Mouse (Mus musculus) embryo, embryonic 11 days (tissue): ENCODE measurements around the gene Kcnip2.
"Not testable (repeated sequence)": the region's sequence is repeated elsewhere in the genome, so short reads cannot be mapped to it uniquely, and the experiment has no call there.

Experiments used
- DNase-seq: peaks from one replicate; pipeline ENCODE4 v3.0.0-alpha.2; 2015

Kcnip2 gene

DNA sequence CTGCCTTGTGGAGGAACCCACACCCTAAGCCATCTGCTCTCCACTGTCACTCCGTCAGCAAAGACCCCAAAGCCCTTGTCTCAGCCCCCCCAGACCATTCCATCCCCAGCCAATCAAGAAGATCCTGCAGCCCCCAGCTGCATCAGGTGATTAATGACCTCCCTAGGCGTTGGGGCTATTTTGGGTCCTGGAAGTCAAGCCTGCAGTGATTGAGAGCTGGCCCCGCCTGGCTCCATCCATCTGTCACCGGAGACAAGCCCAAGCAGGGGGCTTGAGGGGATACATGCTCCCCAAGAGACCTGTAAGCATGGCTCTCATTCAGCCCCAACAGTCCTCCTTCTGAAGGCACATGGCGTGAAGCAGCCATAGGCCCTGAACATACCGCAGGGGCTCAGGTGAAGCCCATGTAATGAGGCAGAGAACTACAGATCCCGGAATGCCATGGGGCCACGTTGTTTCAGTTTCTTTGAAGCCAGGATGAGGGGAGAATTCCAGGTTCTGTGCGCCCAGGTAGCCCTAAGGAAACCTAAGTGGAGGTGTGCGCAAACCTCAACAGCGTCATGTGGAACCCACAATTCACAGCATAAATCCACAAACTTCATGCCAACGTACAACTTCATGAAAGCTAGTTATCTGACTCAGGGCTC, 4.7 kb downstream of the Kcnip2 start:
- no peak for DNase-seq

DNA sequence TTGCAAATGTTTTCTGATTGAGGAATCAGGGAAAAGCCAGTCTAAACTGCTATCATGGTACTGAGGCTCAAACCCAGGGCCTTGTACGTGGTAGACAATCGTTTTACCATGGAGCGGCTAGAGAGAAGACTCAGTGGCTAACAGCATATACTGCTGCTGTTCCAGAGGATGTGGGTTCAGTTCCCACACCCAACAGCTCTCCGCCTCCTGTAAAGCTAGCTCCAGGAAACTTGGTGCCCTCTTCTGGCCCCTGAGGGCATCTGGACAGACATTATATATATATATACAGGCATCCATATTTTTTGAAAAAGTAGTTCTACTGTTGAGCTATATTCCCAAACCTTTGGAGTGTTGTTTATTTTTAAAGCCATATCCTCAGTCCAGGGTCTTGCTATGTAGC, 8.1 kb downstream of the Kcnip2 start:
- no peak for DNase-seq

DNA sequence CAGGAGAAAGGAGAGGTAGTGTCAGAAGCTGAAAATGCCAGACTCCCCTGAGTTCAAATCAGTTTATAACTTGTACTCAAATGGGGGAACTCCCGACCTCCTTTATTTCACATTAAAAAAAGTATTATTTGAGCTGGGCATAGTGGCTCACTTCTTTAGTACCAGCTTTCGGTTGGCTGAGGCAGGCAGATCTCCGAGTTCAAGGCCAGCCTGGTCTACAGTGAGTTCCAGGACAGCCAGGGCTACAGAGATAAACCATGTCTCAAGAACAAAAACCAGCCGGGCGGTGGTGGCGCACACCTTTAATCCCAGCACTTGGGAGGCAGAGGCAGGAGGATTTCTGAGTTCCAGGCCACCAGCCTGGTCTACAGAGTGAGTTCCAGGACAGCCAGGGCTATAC, 10.0 kb downstream of the Kcnip2 start:
- not testable (repeated sequence) for DNase-seq

DNA sequence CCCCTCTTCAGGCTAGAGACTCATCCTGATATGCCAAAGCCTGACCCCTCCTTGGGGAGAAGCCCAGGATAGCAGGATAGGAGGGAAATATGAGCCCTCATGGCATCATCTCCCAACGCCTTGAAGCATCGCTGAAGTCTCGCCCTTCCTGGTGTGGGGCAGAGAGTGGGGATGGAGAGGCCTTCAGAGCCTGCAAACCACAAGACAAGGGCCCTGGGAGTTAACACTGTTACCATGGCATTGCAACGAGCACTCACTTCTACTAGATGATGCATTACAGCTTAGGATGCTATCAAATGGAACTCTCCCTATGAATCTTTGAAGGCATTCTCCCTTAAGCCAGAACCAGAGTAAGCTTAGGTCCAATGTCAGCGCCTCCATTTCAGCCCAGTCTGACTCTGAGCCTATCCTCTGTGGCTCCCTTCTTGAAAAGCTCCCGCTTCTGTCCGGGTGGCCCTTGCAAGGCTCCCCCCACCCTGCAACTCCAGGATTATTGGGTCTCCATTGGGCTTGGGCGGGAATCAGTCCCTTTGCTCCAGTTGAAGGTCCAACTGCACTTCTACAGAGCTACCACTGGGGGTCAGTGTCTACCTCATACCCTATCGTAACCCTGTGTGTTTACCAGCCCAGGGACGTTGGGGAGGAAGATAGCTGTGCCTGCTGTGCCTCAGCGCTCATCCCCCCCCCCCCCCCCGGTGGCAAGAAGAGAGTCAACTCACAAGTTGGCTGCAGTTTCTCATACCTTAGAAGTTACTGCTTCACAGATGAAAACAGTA, 11.1 kb downstream of the Kcnip2 start:
- DNase-seq: peak; percentile 69

DNA sequence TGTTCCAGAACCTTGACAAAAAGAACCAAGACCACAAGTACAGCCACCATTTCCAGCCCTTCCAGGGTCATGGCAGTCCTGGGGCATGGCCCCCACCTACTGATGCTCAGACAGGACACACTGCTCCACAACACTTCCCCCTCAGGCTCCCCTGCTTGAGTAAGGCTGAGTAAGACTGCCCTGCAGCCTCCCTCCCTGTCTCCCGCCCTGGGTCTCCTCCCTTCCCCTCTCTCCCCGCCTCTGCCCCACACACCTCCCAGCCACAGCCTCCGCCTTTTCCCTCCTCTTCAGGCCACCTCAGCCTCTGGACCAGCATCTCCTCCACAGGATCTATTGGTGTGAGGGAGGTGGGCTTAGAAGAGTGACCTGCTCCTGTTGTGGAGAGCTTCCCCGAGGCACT, 12.5 kb downstream of the Kcnip2 start:
- DNase-seq: no peak

DNA sequence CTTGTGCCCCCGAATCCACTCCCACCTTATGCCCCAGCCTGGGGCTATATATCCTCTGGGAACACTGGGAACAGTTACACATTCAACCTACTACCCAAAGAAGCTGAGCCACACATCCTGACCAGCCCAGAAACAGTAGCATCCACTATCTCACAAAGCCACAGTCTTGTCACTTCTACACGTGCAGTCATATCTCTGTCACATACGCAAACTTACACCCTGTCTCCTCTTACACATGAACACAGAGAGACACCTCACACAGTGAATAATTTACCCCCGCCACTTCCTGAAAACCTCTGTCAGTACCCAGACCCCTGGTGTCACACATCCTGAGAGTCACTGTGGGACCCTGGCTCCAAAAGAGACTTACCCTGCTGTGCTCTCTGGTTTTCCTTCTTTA, 13.2 kb downstream of the Kcnip2 start:
- DNase-seq: no peak

DNA sequence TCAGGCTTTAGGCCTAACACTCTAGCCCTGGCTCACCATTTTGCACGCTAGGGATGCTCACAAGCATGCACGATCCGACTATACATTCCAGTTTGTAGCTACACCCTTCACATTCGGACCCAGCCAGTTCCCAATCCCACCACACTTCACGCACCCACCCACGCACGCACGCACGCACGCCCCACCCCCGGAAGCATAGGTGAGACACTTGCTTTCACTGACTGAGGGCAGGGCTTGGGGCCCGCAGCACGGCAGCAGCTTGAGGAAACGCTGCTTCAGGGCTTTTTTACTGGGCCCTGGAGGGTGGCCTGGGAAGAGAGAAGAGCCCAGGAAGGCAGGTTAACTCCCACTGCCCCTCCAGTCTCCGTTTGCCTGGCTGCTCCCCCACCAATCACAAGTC, 19.0 kb downstream of the Kcnip2 start:
- no peak for DNase-seq

DNA sequence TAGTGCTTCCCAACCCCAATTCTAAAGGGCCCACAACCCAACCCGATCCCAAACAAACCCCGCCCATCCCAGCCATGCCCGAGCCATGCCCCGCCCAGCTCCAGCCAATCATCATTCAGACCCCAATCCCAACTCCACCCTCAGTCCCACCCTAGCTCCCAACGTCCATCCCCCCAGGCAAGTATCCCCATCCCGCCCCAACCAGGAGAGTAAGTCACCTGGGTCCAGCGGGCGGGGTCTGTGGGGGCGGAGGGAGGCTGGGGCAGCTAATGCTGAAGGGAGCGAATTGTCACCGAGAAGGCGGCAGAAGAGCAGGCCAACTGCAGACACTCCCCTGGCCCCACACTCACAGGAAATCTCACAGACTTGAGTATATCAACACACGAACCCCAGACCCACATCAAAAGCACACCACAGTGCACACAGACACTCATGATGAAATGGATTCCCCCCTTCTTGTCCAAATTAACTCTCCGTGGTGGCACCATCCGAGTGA, 19.8 kb downstream of the Kcnip2 start:
- DNase-seq: peak; percentile 69

DNA sequence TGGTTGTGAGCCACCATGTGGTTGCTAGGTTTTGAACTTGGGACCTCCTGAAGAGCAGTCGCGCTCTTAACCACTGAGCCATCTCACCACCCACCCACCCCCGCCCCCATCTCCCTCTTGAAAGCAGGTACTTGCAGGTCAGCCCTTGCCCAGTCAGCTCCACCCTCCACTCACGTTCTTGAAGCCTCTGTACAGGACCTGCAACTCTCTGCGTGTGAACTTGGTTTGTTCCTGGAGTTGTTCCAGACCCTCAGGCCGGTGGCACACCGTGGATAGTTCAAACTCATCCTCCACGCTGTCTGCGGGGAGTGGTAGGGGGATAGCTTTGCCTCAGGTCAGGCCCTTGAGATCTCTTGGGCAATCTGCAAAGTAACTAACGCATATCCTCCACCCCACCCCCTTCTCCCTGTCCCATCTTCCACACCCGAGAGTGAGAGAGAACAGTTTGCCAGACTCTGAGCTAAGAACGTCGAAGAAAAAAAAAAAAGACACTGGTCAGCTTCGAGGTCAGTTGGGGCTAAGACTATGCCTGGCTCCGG, 20.4 kb downstream of the Kcnip2 start:
- no peak for DNase-seq

DNA sequence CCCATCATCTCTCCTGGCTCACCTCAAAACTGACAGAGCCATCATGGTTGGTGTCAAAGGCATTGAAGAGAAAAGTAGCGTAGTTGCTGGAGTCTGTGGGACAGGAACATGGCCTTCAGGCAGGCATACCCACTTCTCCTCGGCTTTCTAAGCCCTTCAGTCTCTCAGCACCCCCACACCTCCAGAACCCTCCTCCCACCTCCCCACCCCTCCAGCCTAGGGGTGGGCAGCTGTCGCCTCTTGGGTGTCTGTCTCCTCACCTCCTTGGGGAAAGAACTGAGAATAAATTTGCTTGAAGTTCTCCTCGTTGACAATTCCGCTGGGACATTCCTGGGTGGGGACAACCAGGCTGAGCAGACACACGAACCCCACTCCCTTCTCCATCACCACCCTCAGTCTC, 21.1 kb downstream of the Kcnip2 start:
- DNase-seq: no peak

DNA sequence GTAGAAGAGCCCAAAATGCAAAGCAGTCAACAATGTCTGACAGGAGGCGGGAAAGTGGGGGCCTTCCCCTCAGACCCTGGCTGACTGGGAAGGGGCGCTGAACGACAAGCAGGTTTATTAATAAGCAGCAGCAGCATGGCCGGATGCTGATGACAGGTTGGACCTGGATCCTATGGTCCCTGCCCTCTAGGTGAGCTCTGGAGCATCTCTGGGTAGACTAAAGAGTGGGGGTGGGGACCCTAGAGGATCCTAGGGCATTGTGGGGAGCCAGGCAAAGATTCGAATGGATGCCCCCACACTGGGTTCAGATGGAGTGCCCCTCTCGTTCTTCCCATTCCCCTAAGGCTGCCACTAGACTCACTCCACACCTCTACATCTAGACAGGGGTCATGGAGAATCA, 23.5 kb downstream of the Kcnip2 start:
- no peak for DNase-seq

DNA sequence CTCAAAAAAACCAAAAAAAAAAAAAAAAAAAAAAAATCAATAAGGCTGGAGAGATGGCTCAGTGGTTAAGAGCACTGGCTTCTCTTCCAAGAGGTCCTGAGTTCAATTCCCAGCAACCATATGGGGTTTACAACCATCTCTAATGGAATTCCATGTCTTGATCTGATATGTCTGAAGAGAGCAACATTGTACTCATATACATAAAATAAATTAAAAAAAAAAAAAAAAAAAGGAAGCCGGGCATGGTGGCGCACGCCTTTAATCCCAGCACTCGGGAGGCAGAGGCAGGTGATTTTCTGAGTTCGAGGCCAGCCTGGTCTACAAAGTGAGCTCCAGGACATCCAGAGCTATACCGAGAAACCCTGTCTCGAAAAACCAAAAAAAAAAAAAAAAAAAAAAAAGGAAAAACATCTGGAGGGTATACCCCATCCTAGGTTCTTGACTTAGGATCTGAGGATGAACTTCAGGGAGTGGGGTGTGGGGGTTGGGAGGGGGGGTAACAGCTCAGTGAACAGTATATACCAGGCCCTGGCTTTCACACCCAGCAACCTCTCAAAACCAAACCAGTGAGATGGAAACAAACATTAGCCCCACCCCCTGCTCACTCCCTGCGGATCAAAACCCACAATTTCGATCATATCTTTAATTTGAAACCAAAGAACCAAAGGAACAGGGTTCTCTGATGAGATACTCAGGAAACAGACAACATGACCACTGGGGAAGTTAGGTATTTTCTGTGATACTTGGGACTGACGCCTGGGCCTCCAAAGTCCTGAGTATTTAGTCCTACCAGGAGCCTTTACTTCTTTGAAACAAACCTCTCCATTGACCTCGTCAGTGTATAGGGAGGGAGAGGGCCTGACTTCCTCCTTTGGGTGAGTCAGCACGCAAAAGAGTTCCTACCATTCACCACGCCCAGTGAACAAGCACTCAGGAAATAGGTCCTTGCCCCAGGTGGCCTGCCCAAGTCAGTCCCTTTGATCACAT, 25.7 kb downstream of the Kcnip2 start:
- no peak for DNase-seq

DNA sequence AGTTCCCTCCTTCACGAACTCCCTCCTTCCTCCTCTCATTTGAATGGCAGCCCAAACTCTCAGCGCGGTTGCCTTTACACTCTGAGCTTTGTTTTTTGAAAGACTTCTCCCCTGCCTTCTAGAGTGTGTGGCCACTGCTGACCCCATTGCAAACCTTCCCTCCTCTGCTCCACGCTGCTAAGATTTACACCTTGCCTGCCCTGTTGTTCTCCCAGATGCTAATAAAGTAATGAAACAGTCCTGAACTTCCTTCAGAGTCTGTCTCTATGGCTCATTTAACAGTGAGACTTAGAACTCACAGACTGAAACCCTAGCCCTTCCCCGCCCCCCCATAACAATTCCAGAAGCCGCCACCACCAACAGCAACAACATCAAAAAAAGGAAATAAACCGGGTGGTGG, 26.5 kb downstream of the Kcnip2 start:
- DNase-seq: no peak

DNA sequence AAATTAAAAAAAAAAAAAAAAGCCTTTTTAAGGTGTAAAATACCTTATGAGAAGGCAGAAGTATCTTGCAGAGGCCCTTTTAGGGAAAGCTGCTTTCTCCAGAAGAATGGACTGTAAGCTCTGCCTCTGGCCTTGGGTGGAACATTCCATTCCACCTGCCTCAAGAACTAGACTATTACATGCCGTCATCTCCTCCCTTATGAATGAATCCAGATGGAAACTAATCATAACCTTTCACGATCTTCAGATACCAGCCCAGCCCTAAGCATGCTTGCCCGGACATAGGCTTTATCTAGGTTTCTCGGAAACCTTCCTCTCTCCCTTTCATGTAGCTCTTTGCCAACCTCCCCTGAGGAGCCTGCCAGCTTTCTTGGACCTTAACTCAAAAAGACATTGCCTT, 27.5 kb downstream of the Kcnip2 start:
- no peak for DNase-seq

DNA sequence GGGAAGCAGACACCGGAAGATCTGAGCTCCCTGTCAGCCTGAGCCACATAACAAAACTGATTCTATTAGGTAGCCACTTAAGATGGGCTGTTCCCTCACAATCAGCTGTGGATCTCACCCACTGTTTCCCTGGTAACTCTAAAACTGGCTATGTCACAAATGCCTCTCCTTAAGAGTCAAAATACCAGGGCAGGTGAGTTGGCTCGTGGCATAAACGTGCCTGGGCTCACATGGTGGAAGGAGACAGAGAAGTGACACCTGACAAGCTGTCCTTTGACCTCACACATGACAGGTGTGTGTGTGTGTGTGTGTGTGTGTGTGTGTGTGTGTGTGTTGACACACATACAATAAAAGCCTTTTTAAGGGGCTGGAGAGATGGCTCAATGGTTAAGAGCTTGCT, 28.4 kb downstream of the Kcnip2 start:
- DNase-seq: no peak

DNA sequence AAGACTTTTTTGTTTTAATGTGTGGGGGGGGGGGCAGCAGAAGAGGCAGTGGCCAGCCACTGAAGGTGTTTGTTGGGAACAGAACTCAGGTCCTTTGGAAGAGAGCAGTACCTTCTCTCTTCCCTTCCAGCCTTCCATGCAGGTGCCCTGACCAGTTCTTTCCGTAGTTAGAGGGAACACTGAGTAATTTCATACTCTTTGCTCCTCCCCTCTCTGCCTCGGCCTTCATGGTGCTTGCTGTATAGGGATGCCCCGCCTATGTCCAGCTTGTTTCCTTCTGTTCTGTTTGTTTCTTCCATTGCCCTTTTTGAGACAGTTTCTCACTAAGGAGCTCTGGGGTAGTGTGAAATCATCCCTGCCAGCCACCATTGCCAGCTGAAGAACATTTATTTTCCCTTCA, 30.4 kb downstream of the Kcnip2 start:
- DNase-seq: no peak

DNA sequence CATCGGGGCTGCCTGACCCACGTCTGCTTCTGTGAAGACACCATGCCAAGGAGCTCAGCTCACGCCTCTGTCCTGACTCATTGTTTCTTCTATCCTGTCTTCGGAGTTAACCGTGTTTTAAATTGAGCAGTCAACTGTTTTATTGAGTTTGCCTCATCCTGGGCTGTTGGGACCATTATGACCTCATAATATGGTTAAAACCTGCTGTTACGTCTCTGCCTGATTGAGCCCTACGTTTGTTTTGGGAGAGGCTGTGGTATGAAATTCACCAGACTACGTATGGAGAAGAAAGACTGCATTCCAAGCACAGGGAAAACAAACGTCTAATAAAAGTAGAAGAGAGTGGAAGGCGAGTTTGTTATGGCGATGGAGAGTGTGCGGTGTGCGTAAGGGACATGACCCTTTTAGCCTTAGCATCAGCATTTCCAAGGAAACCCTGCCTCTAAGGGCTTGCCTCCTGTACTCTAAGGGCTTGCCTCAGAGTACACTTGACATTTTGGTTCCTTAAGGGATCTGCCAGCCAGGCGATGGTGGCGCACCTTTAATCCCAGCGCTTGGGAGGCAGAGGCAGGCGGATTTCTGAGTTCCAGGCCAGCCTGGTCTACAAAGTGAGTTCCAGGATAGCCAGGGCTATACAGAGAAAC, 31.8 kb downstream of the Kcnip2 start:
- no peak for DNase-seq

DNA sequence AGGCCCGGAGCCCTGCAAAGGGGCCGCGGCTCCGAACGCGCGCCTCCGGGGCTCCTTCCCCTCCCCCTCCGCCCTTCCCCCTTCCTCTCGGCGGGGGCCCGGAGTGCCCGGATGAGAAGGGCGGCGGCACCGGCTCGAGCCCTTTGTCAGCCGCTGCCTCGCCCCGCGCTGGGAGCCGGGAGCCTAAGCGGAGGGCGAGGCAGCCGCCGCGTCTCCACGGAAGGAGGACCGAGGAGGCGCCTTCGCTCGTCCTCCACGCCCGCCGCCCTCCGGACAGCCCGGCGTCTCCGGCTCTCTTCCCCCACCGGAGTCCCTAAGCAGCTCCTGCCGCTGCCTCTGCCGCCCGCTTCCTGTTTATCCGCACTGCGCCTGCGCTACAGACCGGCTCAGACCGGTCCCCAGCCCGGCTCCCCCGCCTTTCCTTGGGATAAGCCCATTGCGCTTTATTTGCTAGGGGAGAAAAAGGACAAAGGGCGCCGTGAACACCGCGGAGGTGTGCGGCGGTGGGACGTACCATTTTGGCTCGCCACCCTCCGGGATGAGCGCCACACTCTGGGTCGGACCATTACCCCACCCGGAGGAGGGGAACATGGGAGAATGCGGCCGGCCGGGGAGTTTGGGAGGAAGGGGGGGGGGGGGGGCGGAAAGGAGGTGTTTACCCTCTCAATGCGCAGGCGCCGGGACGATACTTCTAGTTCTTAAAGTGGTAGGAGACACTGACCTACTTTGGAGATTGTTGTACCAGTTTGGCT, 32.5 kb downstream of the Kcnip2 start, which contains the start of gene Mgea5:
Gene Mgea5 (minus strand): TSS at position 657 of the 752 bp plus-strand sequence.
- peak; percentile 99 for DNase-seq

DNA sequence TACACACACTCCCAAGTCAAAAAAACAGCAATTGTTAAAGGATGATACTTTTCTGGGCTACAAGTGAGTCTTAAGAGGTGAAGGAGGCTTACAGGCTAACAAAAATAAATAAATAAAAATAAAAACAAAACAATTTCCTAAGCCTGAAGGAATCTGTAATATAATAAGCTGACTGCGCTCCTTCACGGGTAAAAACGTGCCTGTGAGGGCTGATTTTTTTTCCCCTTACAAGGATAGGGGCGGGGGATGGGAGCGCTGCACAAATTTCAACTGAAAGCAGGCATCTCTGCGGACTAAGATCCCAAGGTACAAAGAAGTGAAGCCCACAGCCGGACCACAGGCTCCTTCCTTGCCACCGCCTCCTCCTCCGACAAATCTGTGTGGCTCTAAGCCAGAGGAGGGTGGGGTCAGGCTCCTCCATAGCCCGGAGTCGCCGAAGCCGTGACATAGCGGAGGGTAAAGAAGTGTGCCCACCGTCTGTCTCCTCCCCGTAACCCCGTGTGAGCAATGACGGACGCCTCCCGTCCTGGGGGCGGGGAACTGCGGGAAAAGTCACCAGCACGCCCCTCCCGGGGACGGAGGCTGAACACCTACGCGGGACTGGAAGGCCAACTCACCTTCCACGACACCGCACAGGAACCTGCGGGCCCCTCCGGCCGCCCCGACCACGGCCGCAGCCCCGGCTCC, 33.4 kb downstream of the Kcnip2 start:
- DNase-seq: peak; percentile 80

DNA sequence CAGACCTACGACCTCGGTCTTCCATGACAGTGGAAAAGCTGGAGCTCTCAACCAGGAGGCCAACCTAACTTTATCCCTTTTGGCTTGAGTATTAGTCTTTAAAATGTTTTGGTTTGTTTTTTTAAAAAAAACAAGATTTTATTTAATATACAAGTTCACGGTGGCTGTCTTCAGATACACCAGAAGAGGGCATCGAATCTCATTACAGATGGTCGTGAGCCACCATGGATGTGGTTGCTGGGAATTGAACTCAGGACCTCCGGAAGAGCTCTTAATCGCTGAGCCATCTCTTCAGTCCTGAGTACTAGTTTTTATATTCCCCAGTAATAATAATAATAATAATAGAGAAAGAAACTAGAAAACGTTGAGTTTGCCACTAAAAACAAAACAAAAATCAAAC, 34.2 kb downstream of the Kcnip2 start:
- DNase-seq: no peak

DNA sequence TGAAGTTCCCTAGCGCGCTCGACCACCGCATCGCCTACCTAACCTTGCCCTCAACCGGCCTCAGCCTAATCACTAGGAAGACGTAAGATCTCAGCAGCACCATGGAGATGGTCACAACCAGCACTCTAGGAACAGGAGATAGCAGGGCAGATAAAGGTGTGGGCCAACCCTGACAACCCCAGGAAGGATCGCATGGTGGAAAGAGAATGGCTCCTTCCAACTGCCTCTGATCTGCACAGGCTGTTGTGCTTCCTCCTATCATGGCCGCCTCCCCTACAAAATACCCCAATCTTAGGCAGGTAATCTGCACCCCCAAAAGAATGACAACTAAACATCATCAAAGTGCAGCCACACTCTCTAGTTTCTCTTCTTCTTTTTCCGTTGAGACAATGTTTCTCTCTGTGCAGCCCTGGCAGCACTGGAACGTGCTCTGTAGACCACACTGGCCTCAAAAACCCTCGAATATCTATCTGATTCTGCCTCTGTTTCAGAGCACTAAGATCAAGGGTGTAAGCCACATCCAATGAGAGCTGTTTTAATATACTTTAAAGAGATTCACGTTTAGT, 35.4 kb downstream of the Kcnip2 start:
- DNase-seq: no peak
